Mouse (Mus musculus): ENCODE measurements at regions not wholly inside any gene's neighbourhood (a gene's known extent, or its start where the extent isn't known, plus 50 kb on each side); places are given as distances from the start of the nearest gene placed in this dataset.

GRCm38 (mm10) chr15:62166786-62167185 is 1244.0 kb upstream of the A1bg start:
- DNase-seq (ENCODE audit: low spot score in 2 of 2): peak; percentile 41 to 45

DNA sequence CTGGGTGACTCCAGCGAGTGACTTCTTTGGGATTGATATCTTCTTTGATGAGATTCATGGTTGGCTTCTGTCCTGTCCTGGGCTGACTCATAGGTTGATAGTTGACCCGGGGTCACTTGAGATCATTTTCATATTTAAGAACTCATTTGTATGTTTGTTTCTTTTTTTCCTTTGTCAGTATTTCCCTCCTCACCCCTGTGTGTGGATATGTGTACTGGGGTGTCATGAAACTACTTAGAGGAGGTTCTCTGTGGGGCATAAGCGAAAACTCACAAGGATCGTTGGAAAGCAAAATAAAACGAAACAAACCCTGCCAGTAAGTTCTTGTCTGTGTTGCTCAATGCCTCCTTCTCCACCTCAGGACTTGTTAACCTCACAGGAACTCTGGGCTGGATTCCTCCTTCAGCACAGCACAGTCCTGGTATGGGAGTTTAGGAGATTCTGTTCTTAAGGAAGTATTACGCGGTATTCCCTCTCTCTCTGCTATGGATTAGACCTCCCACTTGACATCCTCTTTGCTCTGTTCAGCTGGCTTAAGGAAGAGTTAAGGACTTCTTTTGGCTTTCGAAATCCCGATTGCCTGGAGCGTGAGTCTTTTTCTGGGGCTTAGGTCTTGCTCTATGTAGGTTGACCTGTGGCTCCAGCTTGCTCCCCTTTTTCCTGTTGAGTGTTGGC is 1243.2 kb upstream of the A1bg start:
- DNase-seq (ENCODE audit: low spot score in 2 of 2): no peak

DNA sequence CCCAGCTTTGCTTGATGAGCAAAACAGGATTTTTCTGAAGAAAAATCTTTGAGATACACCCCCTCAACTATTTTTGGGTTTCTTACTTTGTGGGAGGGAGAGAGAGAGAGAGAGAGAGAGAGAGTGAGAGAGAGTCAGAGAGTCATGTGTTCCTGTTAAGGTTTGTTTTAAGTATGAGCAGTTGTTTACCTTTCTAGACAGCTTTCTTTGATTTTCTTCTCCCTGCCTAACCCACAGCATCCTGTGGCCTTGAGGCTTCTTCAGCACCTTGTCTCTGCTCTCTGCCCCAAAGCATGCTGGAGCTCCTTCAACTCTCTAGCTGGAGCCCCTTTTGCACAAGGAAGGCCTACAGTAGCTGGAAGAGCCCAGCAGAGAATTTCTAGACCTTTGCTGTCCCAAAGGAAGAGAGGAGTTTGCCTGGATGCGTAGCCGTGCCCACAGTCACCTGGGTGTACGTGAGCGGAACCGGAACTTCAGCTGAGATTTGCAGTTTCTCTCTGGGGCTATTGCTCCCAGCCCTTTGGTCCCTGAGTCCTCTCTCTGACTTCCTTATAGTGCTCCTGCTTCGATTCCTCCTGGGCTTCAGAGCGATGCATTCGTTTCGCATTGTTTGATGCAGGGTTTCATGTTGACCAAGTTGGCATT is 1242.1 kb upstream of the A1bg start:
- DNase-seq (ENCODE audit: low spot score in 2 of 2): peak; percentile 29 to 38

DNA sequence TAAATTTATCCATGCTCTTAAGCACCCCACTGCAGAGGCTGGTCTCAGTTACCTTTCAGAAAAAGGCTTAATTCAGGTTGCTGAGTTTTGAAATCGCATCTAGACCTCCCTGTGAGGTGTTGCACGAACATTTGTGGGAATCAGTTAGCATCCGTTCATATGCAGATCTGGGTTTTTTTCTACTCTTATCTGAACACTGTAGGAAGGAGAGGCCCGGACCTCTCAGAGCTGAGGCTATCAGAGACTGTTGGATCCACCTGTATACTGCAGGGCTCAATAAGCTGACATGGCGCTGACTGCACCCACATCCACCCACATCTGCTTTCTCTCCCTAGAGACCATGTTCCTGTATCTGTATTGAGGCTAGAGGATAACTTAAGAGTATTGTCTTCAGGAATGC is 1240.4 kb upstream of the A1bg start:
- DNase-seq (ENCODE audit: low spot score in 2 of 2): no peak

- no peak for DNase-seq (ENCODE audit: low spot score in 2 of 2)
Measured at GRCm38 (mm10) chr15:62162648-62163194, 1239.9 kb upstream of the A1bg start.

DNA sequence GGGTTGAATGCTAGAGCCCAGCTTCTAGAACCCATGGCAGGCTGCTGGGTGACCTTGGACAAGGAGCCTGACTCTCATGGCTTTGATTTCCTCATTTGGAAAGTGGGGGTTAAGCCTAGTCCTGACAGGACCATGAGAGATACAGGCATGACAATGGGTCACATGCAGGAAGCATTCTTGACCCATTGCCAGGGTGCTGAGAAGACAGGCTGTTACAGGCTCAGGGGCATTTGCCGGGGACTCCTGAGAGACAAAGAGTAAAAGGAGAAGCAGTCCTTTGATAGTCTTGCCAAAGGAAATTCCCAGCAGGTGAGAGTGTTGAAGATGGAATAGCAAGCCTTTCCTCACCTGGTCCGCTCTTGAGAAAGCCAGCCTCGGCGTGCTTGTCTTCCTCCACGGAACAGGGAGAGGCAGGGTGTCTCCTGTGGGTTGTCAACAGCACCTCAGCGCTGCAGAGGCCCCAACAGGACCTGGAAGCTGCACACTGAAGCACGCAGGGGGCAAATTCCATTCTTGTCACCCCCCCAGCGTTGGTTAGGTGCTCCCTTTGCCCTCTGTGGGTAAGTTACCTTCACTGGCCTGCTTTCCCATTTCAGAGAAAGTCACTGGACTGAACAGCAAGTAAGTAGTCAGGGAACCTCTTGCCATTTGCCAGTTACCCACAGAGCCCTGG is 1239.3 kb upstream of the A1bg start:
- DNase-seq (ENCODE audit: low spot score in 2 of 2): no peak

GRCm38 (mm10) chr15:62161061-62161460 is 1238.2 kb upstream of the A1bg start:
- no peak for DNase-seq (ENCODE audit: low spot score in 2 of 2)

- DNase-seq (ENCODE audit: low spot score in 2 of 2): peak in 1 of 2 experiments; percentile 27
Measured at GRCm38 (mm10) chr15:62158875-62159675, 1236.3 kb upstream of the A1bg start.

DNA sequence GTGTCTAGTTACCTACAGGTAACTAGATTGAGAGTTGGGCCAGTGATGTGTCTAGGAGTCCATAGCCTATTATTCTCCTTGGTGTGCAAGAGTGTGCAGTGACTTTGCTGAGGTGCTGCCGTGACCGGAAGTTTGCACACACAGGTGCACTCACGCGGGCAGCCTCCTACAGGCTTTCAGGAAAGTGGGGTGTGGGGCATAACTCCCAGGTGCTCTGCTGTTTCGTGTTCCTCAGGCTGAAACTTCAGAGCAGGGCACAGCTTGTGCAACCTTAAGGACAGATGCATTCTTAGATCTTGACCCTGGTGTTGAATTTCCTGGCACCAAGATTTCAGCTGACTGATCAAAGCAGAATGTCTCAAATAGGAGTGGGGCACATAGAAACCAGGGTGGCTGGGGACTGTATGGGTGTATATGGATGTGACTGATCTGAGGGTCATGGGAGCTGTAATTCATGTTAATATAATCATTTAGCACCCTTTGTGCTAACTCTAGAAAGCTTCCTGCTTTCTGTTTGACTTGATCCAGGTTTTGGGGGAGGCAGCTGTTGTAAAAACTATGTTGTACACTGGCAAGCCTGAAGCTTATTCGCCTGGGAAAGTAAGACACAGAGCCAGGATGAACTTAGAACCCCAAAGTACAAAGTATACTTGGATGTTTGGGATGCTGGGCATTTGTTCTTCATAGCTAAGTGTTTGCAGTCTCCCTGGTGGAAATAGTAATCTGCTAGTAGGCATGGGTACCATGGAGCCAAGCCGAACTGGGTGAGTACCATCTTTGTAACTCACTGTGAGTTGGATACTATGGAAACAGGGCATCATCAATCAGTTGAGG is 1234.6 kb upstream of the A1bg start:
- DNase-seq (ENCODE audit: low spot score in 2 of 2): no peak

- no peak for DNase-seq (ENCODE audit: low spot score in 2 of 2)
Measured at GRCm38 (mm10) chr15:62153222-62153621, 1230.4 kb upstream of the A1bg start.

- no peak for DNase-seq (ENCODE audit: low spot score in 2 of 2)
Measured at GRCm38 (mm10) chr15:62152133-62152532, 1229.3 kb upstream of the A1bg start.

GRCm38 (mm10) chr15:62151690-62152089 is 1228.9 kb upstream of the A1bg start:
- DNase-seq (ENCODE audit: low spot score in 2 of 2): no peak

DNA sequence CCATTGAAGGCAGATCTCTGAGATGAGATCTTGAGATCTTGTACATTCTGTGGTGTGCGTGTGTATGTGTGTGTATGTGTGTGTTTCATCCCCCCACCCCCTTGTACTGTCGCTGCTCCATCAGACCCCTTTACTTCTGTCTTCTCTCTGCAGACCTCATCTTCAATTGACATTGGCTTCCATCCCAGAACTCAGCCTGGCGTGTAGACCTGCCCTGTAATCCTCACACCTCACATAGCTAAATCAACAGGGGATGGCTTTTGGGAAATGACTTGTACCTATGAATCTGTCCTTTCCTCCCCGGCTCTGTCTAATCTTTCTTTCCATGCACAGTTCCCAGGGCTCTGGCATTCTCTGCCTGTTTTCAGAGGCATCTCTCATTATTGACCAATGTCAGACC is 1227.5 kb upstream of the A1bg start:
- no peak for DNase-seq (ENCODE audit: low spot score in 2 of 2)

GRCm38 (mm10) chr15:62148680-62149237 is 1225.9 kb upstream of the A1bg start:
- DNase-seq (ENCODE audit: low spot score in 2 of 2): no peak

GRCm38 (mm10) chr15:62147343-62147953 is 1224.6 kb upstream of the A1bg start:
- no peak for DNase-seq (ENCODE audit: low spot score in 2 of 2)

DNA sequence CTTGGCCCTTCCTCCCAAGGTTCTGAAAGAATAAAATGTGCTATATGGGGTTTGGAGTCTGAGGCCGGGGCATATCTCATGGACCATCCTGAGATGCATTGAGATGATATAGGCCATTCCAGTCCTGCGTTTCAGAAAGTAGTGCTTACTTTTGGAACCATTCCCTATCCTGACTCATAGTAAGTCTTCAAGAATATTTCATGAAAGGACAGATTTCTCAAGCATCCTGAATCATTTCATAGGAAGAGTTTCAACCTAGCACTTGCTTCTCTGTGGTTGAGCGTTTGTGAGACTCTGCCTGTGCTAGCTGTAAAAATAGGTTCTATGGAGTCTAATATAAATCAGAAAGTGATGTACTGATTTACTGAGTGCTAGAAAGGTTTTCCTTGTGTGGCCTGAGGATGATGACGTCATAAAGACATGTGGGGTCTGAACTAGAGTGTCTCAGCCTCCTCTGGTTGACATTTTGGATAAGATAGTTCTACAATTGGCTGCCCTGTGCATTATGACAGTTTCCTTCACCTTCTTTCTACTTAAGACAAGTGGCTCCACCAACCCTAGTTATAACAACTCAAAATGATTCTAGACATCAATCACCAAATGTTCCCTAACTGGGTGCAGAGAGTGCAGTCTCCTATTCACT is 1223.0 kb upstream of the A1bg start:
- DNase-seq (ENCODE audit: low spot score in 2 of 2): no peak

DNA sequence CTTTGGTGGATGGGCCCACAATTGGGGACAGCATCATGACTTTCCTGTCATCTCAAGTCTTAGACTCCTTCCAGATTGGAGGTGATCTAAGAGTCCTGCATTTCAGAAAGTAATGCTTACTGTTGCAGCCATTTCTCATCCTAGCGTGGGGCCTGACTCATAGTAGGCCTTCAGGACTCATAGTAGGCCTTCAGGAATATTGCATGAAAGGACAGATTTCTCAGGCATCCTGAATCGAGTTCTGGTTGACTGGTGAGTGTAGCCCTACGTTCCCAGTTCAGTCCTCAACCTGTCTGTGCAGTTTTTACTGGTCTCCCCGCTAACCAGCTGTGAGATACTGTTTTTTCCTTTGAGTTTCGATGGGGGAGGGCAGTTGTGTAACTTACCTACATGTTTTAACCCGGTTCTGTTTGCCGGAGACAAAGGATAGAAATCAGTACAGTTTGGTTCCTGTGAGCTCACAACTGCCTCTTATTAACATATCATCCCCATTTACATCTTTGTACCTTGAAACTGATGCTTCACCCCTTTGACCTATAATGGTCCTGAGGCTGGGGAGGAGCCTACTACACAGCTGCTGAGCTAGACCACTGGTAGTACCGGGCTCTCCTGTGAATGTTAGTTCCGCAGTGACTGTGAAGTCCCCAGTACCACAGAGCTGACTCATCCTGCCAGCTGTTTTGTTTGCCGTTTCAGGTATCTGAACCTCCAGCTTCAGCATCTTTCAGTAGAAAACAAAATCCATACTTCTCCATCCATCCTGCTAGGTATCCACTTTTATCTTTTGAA is 1222.2 kb upstream of the A1bg start:
- DNase-seq (ENCODE audit: low spot score in 2 of 2): no peak

DNA sequence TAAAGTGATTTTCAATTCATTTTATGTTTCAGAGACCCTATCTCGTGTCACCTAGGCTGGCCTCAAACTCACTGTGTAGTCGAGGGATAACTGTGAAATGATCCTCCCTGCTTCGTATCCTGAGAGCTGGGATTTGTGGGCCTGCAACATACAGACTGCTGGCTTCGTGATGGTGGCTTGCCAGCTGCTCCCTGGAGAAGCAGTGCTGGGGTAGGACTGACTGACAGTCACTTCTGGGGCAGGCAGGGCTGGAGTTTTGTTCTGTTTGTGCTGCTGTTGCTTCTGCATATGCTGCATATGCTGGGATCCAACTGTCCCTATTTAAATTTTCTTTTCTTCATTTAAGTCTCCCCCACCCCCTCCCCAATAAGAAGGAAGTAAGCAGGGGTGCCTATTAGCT is 1217.0 kb upstream of the A1bg start:
- DNase-seq (ENCODE audit: low spot score in 2 of 2): no peak

DNA sequence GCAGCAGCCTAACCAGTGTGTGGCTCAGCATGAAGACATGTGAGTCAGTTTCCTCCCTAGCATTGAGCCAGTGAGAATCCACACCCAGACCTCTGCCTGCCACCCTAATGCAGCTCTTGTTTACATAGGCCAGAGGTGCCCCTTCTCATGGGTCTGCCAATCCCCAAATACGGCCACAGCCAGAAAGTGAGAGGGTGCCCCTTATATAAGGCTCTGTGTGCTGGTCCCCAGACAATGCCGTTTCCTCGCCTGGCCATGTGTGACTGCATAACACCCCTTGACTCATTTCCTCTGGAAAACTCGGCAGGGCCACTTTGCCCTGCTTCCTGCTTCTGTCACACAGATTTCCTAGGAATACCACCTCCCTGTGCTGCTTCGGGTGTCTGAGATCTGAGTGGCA is 1216.4 kb upstream of the A1bg start:
- no peak for DNase-seq (ENCODE audit: low spot score in 2 of 2)
